Mouse (Mus musculus) forebrain, embryonic 14.5 days (tissue): Measurements from ENCODE around the gene Trp73. TPM values are rescaled to one million over a fixed set of nuclear protein-coding genes. Genes with fewer than 3 reads are reported as not detected.

Experiments used
- ATAC-seq: fragments of 200-750 bp; cut with Nextera tagmentation; 2 replicates; pipeline ENCODE4 v1.8.0; 2017; ENCODE audit warnings: mild to moderate bottlenecking, moderate library complexity
- DNase-seq: peaks from one replicate; pipeline ENCODE4 v3.0.0-alpha.2; 2015; ENCODE audit warnings: low spot score
- H3K27ac ChIP-seq: fragments of 300-500 bp; sonication (generic); 2 replicates; pipeline ENCODE4 v1.5.1; 2014; ENCODE audit warnings: low read depth, mild to moderate bottlenecking, control low read depth, low read length, moderate library complexity
- H3K27me3 ChIP-seq: fragments of 300-500 bp; sonication (generic); replicated peaks from 2 replicates; pipeline ENCODE4 v1.6.1; 2014; ENCODE audit warnings: low read length, control low read depth, mixed read lengths; ENCODE audit not compliant: control insufficient read depth, insufficient read depth
- H3K36me3 ChIP-seq: fragments of 300-500 bp; sonication (generic); 2 replicates; pipeline ENCODE4 v1.6.1; 2014; ENCODE audit warnings: low read length, control low read depth; ENCODE audit not compliant: control insufficient read depth, insufficient read depth
- H3K4me1 ChIP-seq: fragments of 300-500 bp; sonication (generic); 2 replicates; pipeline ENCODE4 v1.6.1; 2014; ENCODE audit warnings: antibody characterized with exemption, low read length, control low read depth; ENCODE audit not compliant: control insufficient read depth, insufficient read depth
- H3K4me2 ChIP-seq: fragments of 300-500 bp; sonication (generic); 2 replicates; pipeline ENCODE4 v1.6.1; 2014; ENCODE audit warnings: mild to moderate bottlenecking, control low read depth, low read length
- H3K4me3 ChIP-seq: fragments of 300-500 bp; sonication (generic); 2 replicates; pipeline ENCODE4 v1.5.1; 2014; ENCODE audit warnings: low read depth, low read length, control low read depth
- H3K9ac ChIP-seq: fragments of 300-500 bp; sonication (generic); 2 replicates; pipeline ENCODE4 v1.6.1; 2014; ENCODE audit warnings: mild to moderate bottlenecking, low read length, control low read depth, moderate library complexity
- H3K9me3 ChIP-seq: fragments of 300-500 bp; sonication (generic); replicated peaks from 2 replicates; pipeline ENCODE4 v1.6.1; 2016; ENCODE audit warnings: low read length, control low read depth, mixed read lengths; ENCODE audit not compliant: control insufficient read depth
- WGBS: fragments of 180-500 bp; shearing (Covaris S2); extraction: QIAGEN DNeasy Blood & Tissue Kit; methylation state at CpG from one replicate; pipeline ENCODE4 v1.1.7; 2014; 5-methylcytosine and 5-hydroxymethylcytosine counted together
- polyA plus RNA-seq: library from polyadenylated mRNA; unstranded; fragments of >200 nt; fragmentation: Nextera tagmentation; extraction: Ambion mirVana; gene quantifications from 2 replicates; pipeline ENCODE4 v1.2.1, GENCODE M21; 2014

Gene Trp73
- polyA plus RNA-seq, 1 experiment from 2014 or later, result 4.6 TPM

DNA sequence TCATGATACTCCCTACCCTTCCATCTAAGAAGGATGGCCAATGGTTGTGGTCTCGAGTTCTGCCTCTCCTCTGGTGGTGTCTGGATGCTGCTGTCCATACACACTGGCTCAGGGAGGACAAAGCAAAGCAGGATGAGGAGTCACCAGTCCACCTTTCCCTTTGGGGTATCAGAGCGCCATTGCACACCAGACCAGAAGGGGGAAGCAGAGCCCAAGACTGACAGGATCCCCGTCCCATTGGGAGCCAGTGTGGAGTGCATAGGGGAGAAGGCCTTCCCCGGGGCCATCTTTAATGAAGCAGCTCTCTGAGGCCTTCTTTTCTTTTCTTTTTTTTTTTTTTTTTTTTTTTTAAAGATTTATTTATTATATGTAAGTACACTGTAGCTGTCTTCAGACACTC, 86.9 kb downstream of the Trp73 start:
- Histone ChIP-seq H3K36me3 (no peaks in the 10 kb centered on the region), H3K4me1 (no peaks in the 10 kb centered on the region), H3K27me3 (no peaks in the 10 kb centered on the region), H3K4me2 (no peak overlapping the region), H3K4me3 (no peak overlapping the region), H3K9ac (no peak overlapping the region), H3K27ac (no peak overlapping the region), H3K9me3 (no peaks in the 10 kb centered on the region)
- ATAC-seq (no peak), DNase-seq (no peak)
- 68% methylated on average over 4 of the region's 4 CpGs for WGBS

DNA sequence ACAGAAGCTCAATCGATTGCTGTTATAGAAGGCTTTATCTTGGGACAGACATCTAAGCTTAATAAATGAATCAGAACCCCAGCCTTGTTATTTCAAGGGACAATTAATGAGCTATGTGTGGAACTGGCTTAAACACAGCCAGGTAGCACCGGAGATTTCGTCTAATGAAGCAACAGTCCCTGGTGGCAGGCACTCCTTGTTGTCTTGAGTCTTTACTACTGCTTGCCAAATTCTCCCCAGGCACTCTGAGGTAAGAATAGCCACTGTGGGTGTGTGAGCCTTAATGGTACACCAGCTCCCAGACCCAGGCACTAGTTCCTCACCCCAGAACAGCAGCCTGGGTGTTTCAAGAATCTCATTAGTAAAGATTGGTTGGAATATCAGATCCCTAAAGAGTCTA, 88.6 kb downstream of the Trp73 start:
- Histone ChIP-seq H3K9me3 (no peaks in the 10 kb centered on the region), H3K4me2 (no peak overlapping the region), H3K27ac (no peak overlapping the region), H3K36me3 (no peaks in the 10 kb centered on the region), H3K9ac (no peak overlapping the region), H3K4me3 (no peak overlapping the region), H3K4me1 (no peaks in the 10 kb centered on the region), H3K27me3 (no peaks in the 10 kb centered on the region)
- WGBS, result 63% methylated on average over 3 of the region's 3 CpGs
- DNase-seq (no peak), ATAC-seq (no peak)

DNA sequence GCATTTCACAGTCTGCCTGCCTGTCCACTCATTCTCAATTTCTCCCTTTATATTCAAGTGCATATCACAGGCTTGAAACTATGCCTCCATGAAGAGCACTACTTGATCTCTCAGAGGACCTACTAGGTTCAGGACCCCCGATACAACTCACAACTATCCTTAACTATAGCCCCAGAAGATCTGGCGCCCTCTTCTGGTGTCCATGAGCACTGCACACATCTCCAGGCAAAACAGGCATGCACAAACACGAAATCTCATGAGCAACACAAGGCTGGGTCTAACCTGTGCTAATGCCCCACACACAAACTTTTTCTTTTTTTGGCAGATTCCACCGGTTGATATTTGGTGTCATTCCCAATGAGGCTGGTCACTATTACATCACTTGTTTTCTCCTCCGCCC, 94.2 kb downstream of the Trp73 start:
- no peak overlapping the region for H3K4me3 ChIP-seq
- no peak overlapping the region for H3K27ac ChIP-seq
- no peaks in the 10 kb centered on the region for H3K36me3 ChIP-seq
- WGBS, result 72% methylated on average over 5 of the region's 5 CpGs
- H3K9ac ChIP-seq, result no peak overlapping the region
- H3K9me3 ChIP-seq, result no peaks in the 10 kb centered on the region
- ATAC-seq (no peak), DNase-seq (no peak)
- H3K27me3 ChIP-seq, result no peaks in the 10 kb centered on the region
- no peak overlapping the region for H3K4me2 ChIP-seq
- no peaks in the 10 kb centered on the region for H3K4me1 ChIP-seq

DNA sequence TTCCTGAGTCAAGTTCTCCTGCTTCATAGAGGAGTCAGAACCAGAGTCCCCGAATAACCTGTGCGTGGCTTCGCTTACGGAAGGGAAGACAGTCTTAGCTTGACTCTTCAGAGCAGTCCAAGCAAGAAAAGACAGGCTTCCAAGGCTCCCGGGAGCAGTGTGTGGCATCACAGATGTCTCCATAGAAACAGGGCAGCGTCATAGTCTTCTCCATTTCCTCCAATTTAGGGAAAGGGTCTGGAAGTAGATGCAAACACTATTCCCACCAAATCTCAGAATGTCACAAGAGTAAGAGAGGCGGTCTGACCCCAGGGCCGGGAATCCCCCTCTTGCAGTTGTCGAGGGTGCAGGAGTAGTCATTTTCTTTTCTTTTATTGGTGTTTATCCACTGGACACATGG, 97.4 kb downstream of the Trp73 start, which contains the start of gene Ccdc27:
Ccdc27 (minus strand) TSS at position 101 of the 400 bp plus-strand sequence.
- Histone ChIP-seq H3K4me3 (no peak within 1 kb of the TSS), H3K36me3 (no peaks in the 10 kb centered on the region), H3K4me2 (no peak within 1 kb of the TSS), H3K4me1 (no peaks in the 10 kb centered on the region), H3K9ac (no peak within 1 kb of the TSS), H3K27ac (no peak within 1 kb of the TSS), H3K9me3 (no peaks in the 10 kb centered on the region), H3K27me3 (no peaks in the 10 kb centered on the region)
- ATAC-seq, result no peak
- WGBS, result 86% methylated on average over 9 of the region's 9 CpGs
- DNase-seq, result no peak

DNA sequence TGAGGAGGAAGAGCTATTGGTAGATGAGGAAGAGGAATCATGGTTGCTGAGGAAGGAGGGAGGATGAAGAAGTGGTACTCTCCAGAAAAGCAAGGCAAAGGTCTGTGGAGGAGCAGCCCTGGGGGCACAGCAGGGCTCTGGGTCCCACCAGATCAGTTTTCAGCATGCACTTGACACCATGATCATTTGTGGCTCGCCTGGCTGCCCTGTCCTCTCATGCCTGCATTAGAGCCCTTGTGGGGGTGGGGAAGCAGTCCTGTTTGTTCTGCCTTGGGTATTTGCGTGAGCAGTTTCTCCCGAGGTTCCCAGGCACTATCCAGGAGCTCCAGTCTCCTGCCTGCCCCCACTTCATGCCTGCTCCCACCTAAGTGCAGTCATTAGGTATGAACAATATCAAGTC, 102.9 kb downstream of the Trp73 start:
- Histone ChIP-seq H3K27ac (no peak overlapping the region), H3K27me3 (no peaks in the 10 kb centered on the region), H3K4me1 (no peaks in the 10 kb centered on the region), H3K9me3 (no peaks in the 10 kb centered on the region), H3K36me3 (no peaks in the 10 kb centered on the region), H3K4me2 (no peak overlapping the region), H3K9ac (no peak overlapping the region), H3K4me3 (no peak overlapping the region)
- 55% methylated on average over 3 of the region's 3 CpGs for WGBS
- no peak for ATAC-seq
- no peak for DNase-seq

DNA sequence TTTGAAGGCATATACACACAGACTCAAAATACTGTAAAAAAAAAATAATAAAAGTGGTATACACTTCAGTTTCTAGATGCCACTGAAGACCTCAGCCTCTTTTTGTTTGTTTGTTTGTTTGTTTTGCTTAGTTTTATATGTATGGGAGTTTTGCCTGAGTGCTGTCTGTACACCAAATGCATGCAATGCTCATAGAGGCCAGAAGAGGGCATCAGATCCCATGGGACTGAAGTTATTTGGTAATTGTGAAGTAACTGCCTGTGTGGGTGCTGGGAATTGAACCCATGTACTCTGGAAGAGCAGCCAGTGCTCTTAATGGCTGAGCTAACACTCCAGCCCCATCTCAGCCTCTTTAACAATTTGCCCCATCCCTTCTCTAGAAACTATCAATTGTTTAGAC, 111.4 kb downstream of the Trp73 start:
- Histone ChIP-seq H3K4me1 (no peaks in the 10 kb centered on the region), H3K36me3 (no peaks in the 10 kb centered on the region), H3K4me2 (no peak overlapping the region), H3K9ac (no peak overlapping the region), H3K4me3 (no peak overlapping the region), H3K27me3 (peaks cover 7% of the 10 kb centered on the region; the same call in 1 of the 2 replicates), H3K9me3 (no peaks in the 10 kb centered on the region), H3K27ac (no peak overlapping the region)
- ATAC-seq (no peak), DNase-seq (no peak)

DNA sequence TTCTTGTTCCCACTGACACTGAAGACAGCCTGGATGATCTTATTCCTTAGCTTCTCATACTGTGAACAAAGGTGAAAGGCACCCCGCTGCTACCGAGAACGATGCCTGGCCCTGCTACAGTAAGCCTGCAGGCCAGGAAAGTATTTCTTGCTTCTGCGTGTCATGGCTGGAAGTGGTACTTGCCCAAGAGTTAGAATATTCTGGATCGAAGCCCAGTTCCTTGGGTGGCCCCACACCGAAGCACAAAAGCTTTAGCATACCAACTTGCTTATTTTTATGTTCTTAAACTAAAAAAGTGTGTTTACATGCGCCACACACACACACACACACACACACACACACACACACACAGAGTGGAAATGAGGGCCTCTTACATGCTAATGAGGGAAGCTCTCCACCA, 111.9 kb downstream of the Trp73 start:
- Histone ChIP-seq H3K27ac (no peak overlapping the region), H3K36me3 (no peaks in the 10 kb centered on the region), H3K9ac (no peak overlapping the region), H3K4me3 (no peak overlapping the region), H3K4me1 (no peaks in the 10 kb centered on the region), H3K9me3 (no peaks in the 10 kb centered on the region), H3K4me2 (no peak overlapping the region), H3K27me3 (peaks cover 7% of the 10 kb centered on the region; the same call in 1 of the 2 replicates)
- DNase-seq (no peak), ATAC-seq (no peak)
- 72% methylated on average over 7 of the region's 7 CpGs for WGBS

DNA sequence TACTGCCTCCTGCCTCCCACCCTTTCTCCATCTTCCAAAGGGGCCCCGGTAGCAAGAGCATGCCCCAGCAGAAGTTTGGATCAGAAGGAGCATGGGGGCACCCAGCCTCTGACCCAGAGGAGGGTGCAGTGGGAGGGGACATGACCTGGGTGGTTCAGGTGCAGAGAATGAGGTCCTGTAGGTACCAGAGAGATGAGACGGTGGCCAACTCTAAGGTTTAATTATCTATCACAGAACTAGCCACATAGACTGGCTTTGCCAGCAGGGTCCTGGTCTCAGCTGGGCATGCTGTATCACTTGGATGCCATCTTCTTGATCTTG, 113.6 kb downstream of the Trp73 start:
- H3K36me3 ChIP-seq, result peaks cover 12% of the 10 kb centered on the region
- DNase-seq (no peak), ATAC-seq (no peak)
- H3K27ac ChIP-seq, result no peak overlapping the region
- H3K9me3 ChIP-seq, result no peaks in the 10 kb centered on the region
- peak overlapping the region; percentile 40; the same call in 1 of the 2 replicates for H3K4me2 ChIP-seq
- peaks cover 7% of the 10 kb centered on the region; the same call in 1 of the 2 replicates for H3K27me3 ChIP-seq
- no peak overlapping the region for H3K4me3 ChIP-seq
- WGBS, result 43% methylated on average over 2 of the region's 2 CpGs
- no peaks in the 10 kb centered on the region for H3K4me1 ChIP-seq
- no peak overlapping the region for H3K9ac ChIP-seq

DNA sequence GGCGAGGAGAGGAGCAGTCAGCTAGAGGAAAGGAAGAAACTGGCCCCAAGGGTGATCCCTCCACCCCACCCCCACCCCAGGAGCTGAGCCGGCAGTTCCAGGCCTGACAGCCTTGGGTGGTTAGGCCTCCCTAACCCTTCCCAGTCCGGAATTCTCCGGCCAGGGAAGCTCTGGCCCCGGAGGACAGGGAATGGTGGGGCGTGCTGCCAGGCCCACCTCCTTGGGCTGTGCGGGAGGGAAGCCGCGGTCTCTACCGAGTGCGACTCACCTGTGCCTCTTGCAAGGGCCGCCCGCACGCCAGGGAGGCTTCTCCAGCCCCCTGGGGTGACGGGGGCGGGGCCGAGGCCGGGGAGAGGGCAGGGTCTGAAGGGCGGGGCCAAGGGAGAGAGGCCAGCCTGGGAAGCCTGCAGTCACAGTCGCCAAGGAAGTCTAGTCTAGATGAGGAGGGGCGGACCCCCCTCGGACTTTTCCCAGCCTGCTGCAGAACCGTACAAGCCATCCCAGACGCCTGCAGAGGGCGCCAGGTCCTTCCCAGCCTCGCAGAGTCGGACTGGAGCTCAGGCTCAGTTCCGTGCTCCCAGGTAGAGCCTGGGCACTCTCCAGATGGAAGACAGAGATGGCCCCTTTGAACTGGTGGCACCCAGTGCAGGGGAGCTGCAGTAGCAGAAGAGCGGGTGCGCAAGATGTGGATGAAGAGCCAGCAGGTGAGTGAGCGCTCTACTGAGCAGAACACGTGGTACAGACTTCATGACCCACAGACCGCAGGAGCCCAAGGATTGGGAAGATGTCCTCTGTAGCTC, 114.2 kb downstream of the Trp73 start, which contains the start of gene Smim1:
Smim1 (minus strand) TSS at position 590 of the 800 bp plus-strand sequence.
- H3K27ac ChIP-seq, result no peak within 1 kb of the TSS
- ATAC-seq, result peak; percentile 45
- H3K9me3 ChIP-seq, result no peaks in the 10 kb centered on the region

More for the DNA sequence above, 114.2 kb downstream of the Trp73 start, which contains the start of gene Smim1:
- Histone ChIP-seq H3K27me3 (peaks cover 7% of the 10 kb centered on the region; the same call in 1 of the 2 replicates), H3K4me3 (peak within 1 kb of the TSS; percentile 16), H3K9ac (peak within 1 kb of the TSS; percentile 37), H3K4me2 (peak within 1 kb of the TSS; percentile 40), H3K36me3 (peaks cover 17% of the 10 kb centered on the region), H3K4me1 (no peaks in the 10 kb centered on the region)
- DNase-seq, result peak; percentile 47
- 3% methylated on average over 31 of the region's 33 CpGs for WGBS
